Mouse (Mus musculus) intestine, embryonic 15.5 days (tissue): ENCODE measurements around the gene Cebpe. TPM values are rescaled to one million over a fixed set of nuclear protein-coding genes. Genes with fewer than 3 reads are reported as not detected.

Experiments
- ATAC-seq: fragments of 200-750 bp; cut with Nextera tagmentation; 2 replicates; pipeline ENCODE4 v1.8.0; 2017; ENCODE audit warnings: moderate TSS enrichment, moderate library complexity
- H3K27ac ChIP-seq: fragments of 300-500 bp; sonication (generic); 2 replicates; pipeline ENCODE4 v1.5.1; 2015; ENCODE audit warnings: mild to moderate bottlenecking, inconsistent platforms
- H3K27me3 ChIP-seq: fragments of 300-500 bp; sonication (generic); replicated peaks from 2 replicates; pipeline ENCODE4 v1.6.1; 2015; ENCODE audit warnings: inconsistent platforms
- H3K36me3 ChIP-seq: fragments of 300-500 bp; sonication (generic); 2 replicates; pipeline ENCODE4 v1.6.1; 2015; ENCODE audit warnings: inconsistent platforms
- H3K4me1 ChIP-seq: fragments of 300-500 bp; sonication (generic); replicated peaks from 2 replicates; pipeline ENCODE4 v1.6.1; 2015; ENCODE audit warnings: inconsistent platforms
- H3K4me2 ChIP-seq: fragments of 300-500 bp; sonication (generic); replicated peaks from 2 replicates; pipeline ENCODE4 v1.6.1; 2015; ENCODE audit warnings: mild to moderate bottlenecking, inconsistent platforms
- H3K4me3 ChIP-seq: fragments of 300-500 bp; sonication (generic); replicated peaks from 2 replicates; pipeline ENCODE4 v1.5.1; 2015; ENCODE audit warnings: inconsistent platforms
- H3K9ac ChIP-seq: fragments of 300-500 bp; sonication (generic); 2 replicates; pipeline ENCODE4 v1.6.1; 2015; ENCODE audit warnings: inconsistent platforms
- H3K9me3 ChIP-seq: fragments of 300-500 bp; sonication (generic); 2 replicates; pipeline ENCODE4 v1.6.1; 2016; ENCODE audit warnings: inconsistent platforms
- WGBS: fragments of 180-500 bp; shearing (Covaris S2); methylation state at CpG from one replicate; pipeline ENCODE4 v1.1.7; 2015; 5-methylcytosine and 5-hydroxymethylcytosine counted together
- polyA plus RNA-seq: library from polyadenylated mRNA; unstranded; fragments of >200 nt; fragmentation: Nextera tagmentation; extraction: Ambion mirVana; gene quantifications from 2 replicates; pipeline ENCODE4 v1.2.1, GENCODE M21; 2015

Gene Cebpe
- polyA plus RNA-seq, 1 experiment from 2014 or later = 0.19 TPM

- no peaks in the 10 kb centered on the region for H3K9me3 ChIP-seq
- no peak overlapping the region; the same call in 1 of the 2 replicates for H3K27ac ChIP-seq
- no peak for ATAC-seq
- H3K36me3 ChIP-seq = no peaks in the 10 kb centered on the region
- no peak overlapping the region for H3K4me2 ChIP-seq
- H3K27me3 ChIP-seq = no peaks in the 10 kb centered on the region
- peaks cover 5% of the 10 kb centered on the region for H3K4me1 ChIP-seq
- H3K9ac ChIP-seq = no peak overlapping the region
- WGBS = 85% methylated on average over 10 of the region's 10 CpGs
- H3K4me3 ChIP-seq = no peak overlapping the region
These were observed 25.7 kb upstream of the Cebpe start for GRCm38 (mm10) chr14:54737634-54738033.

- peak; percentile 57 for ATAC-seq
These were observed 24.9 kb upstream of the Cebpe start for GRCm38 (mm10) chr14:54736555-54737552.

GRCm38 (mm10) chr14:54735221-54735620, 23.2 kb upstream of the Cebpe start:
- peaks cover 5% of the 10 kb centered on the region; the same call in 1 of the 2 replicates for H3K4me1 ChIP-seq
- no peak overlapping the region for H3K27ac ChIP-seq
- no peak for ATAC-seq
- 60% methylated on average over 4 of the region's 4 CpGs for WGBS
- no peak overlapping the region for H3K4me3 ChIP-seq
- no peaks in the 10 kb centered on the region for H3K36me3 ChIP-seq
- H3K9me3 ChIP-seq = no peaks in the 10 kb centered on the region
- H3K9ac ChIP-seq = no peak overlapping the region
- no peak overlapping the region for H3K4me2 ChIP-seq
- no peaks in the 10 kb centered on the region for H3K27me3 ChIP-seq

More at GRCm38 (mm10) chr14:54736555-54737552, 24.9 kb upstream of the Cebpe start:
- H3K4me3 ChIP-seq = no peak overlapping the region
- H3K9me3 ChIP-seq = no peaks in the 10 kb centered on the region
- whole genome bisulfite sequencing = 57% methylated on average over 14 of the region's 14 CpGs
- H3K4me2 ChIP-seq = no peak overlapping the region
- H3K27me3 ChIP-seq = no peaks in the 10 kb centered on the region
- H3K4me1 ChIP-seq = peaks cover 5% of the 10 kb centered on the region; the same call in 1 of the 2 replicates
- no peak overlapping the region for H3K27ac ChIP-seq
- no peaks in the 10 kb centered on the region for H3K36me3 ChIP-seq
- no peak overlapping the region for H3K9ac ChIP-seq

GRCm38 (mm10) chr14:54734004-54734403, 22.0 kb upstream of the Cebpe start:
- Histone ChIP-seq H3K9me3 (no peaks in the 10 kb centered on the region), H3K27me3 (no peaks in the 10 kb centered on the region), H3K4me2 (no peak overlapping the region), H3K9ac (no peak overlapping the region), H3K4me1 (peaks cover 5% of the 10 kb centered on the region; the same call in 1 of the 2 replicates), H3K4me3 (no peak overlapping the region), H3K27ac (no peak overlapping the region), H3K36me3 (no peaks in the 10 kb centered on the region)
- 66% methylated on average over 4 of the region's 4 CpGs for WGBS
- no peak for ATAC-seq

GRCm38 (mm10) chr14:54732206-54732605, 20.2 kb upstream of the Cebpe start:
- no peaks in the 10 kb centered on the region for H3K36me3 ChIP-seq
- 90% methylated on average over 8 of the region's 8 CpGs for WGBS
- ATAC-seq = no peak
- peaks cover under 1% of the 10 kb centered on the region; the same call in 1 of the 2 replicates for H3K4me1 ChIP-seq
- H3K9me3 ChIP-seq = no peaks in the 10 kb centered on the region
- H3K27ac ChIP-seq = no peak overlapping the region
- H3K27me3 ChIP-seq = no peaks in the 10 kb centered on the region
- H3K9ac ChIP-seq = no peak overlapping the region
- H3K4me3 ChIP-seq = no peak overlapping the region
- no peak overlapping the region for H3K4me2 ChIP-seq

- no peak overlapping the region for H3K4me3 ChIP-seq
These were observed 18.3 kb upstream of the Cebpe start for GRCm38 (mm10) chr14:54730305-54730704.

GRCm38 (mm10) chr14:54728823-54729653, 17.1 kb upstream of the Cebpe start:
- Histone ChIP-seq H3K27ac (peak overlapping the region; percentile 63), H3K4me1 (no peaks in the 10 kb centered on the region), H3K9me3 (no peaks in the 10 kb centered on the region), H3K4me2 (no peak overlapping the region), H3K27me3 (no peaks in the 10 kb centered on the region), H3K36me3 (no peaks in the 10 kb centered on the region), H3K9ac (no peak overlapping the region; the same call in 1 of the 2 replicates), H3K4me3 (no peak overlapping the region)
- ATAC-seq = peak; percentile 54
- 77% methylated on average over 13 of the region's 13 CpGs for WGBS

More at GRCm38 (mm10) chr14:54730305-54730704, 18.3 kb upstream of the Cebpe start:
- no peaks in the 10 kb centered on the region for H3K9me3 ChIP-seq
- H3K9ac ChIP-seq = no peak overlapping the region
- H3K27ac ChIP-seq = no peak overlapping the region
- ATAC-seq = no peak
- 81% methylated on average over 6 of the region's 6 CpGs for WGBS
- H3K36me3 ChIP-seq = no peaks in the 10 kb centered on the region
- no peak overlapping the region for H3K4me2 ChIP-seq
- H3K27me3 ChIP-seq = no peaks in the 10 kb centered on the region
- no peaks in the 10 kb centered on the region for H3K4me1 ChIP-seq

- no peak overlapping the region for H3K9ac ChIP-seq
- no peaks in the 10 kb centered on the region for H3K4me1 ChIP-seq
- H3K27ac ChIP-seq = no peak overlapping the region
- H3K4me3 ChIP-seq = no peak overlapping the region
- no peak for ATAC-seq
- H3K4me2 ChIP-seq = no peak overlapping the region
- no peaks in the 10 kb centered on the region for H3K36me3 ChIP-seq
- no peaks in the 10 kb centered on the region for H3K27me3 ChIP-seq
- whole genome bisulfite sequencing = 70% methylated on average over 5 of the region's 5 CpGs
- H3K9me3 ChIP-seq = no peaks in the 10 kb centered on the region
These were observed 15.6 kb upstream of the Cebpe start for GRCm38 (mm10) chr14:54727565-54727964.

GRCm38 (mm10) chr14:54724049-54724448, 12.1 kb upstream of the Cebpe start:
- Histone ChIP-seq H3K27me3 (no peaks in the 10 kb centered on the region), H3K4me3 (no peak overlapping the region), H3K27ac (no peak overlapping the region), H3K36me3 (no peaks in the 10 kb centered on the region), H3K9me3 (no peaks in the 10 kb centered on the region), H3K4me2 (no peak overlapping the region), H3K9ac (no peak overlapping the region), H3K4me1 (no peaks in the 10 kb centered on the region)
- WGBS = 73% methylated on average over 6 of the region's 6 CpGs
- no peak for ATAC-seq

- Histone ChIP-seq H3K27me3 (no peaks in the 10 kb centered on the region), H3K4me2 (no peak overlapping the region), H3K4me3 (no peak overlapping the region), H3K9me3 (no peaks in the 10 kb centered on the region), H3K27ac (no peak overlapping the region), H3K4me1 (no peaks in the 10 kb centered on the region), H3K9ac (no peak overlapping the region), H3K36me3 (no peaks in the 10 kb centered on the region)
- 83% methylated on average over 10 of the region's 10 CpGs for WGBS
- no peak for ATAC-seq
These were observed 9.7 kb upstream of the Cebpe start for GRCm38 (mm10) chr14:54721711-54722110.

- WGBS = 85% methylated on average over 7 of the region's 7 CpGs
- H3K9me3 ChIP-seq = no peaks in the 10 kb centered on the region
These were observed 8.8 kb upstream of the Cebpe start for GRCm38 (mm10) chr14:54720654-54721350.

More at GRCm38 (mm10) chr14:54720654-54721350, 8.8 kb upstream of the Cebpe start:
- no peak for ATAC-seq
- Histone ChIP-seq H3K27me3 (no peaks in the 10 kb centered on the region), H3K27ac (no peak overlapping the region), H3K4me2 (no peak overlapping the region), H3K9ac (no peak overlapping the region), H3K4me1 (no peaks in the 10 kb centered on the region), H3K4me3 (no peak overlapping the region), H3K36me3 (no peaks in the 10 kb centered on the region)
